Mouse (Mus musculus): ENCODE data around the gene Olfr346. TPM values are rescaled to one million over a fixed set of nuclear protein-coding genes. Genes with fewer than 3 reads are reported as not detected.

Gene Olfr346
- not detected for total RNA-seq (2021)
- long read RNA-seq, experiment 1, result 0 reads
- long read RNA-seq, experiment 2, result 0 reads

- DNase-seq, result no peak
Observed at GRCm38 (mm10) chr2:36685488-36685887, at the start of gene Olfr346. TSS of gene Olfr346 (plus strand) at chr2:36685788.

- DNase-seq, result no peak
Observed at GRCm38 (mm10) chr2:36639741-36640140, 45.8 kb upstream of the Olfr346 start, which contains the start of gene Olfr345. TSS of gene Olfr345 (plus strand) at chr2:36640041.

- DNase-seq, result no peak
Observed at GRCm38 (mm10) chr2:36731602-36732001, 46.0 kb downstream of the Olfr346 start, which contains the start of gene Olfr347. TSS of gene Olfr347 (plus strand) at chr2:36731902.

- DNase-seq, result no peak
Observed at GRCm38 (mm10) chr2:36736226-36736625, 50.6 kb downstream of the Olfr346 start.

Other genes starting within 250 kb of the Olfr346 start
- gene Olfr340, start 233.2 kb upstream of the Olfr346 start, total RNA-seq (2021), result not detected
- gene Olfr341, start 203.3 kb upstream of the Olfr346 start, total RNA-seq (2021), result not detected
- not detected for gene Olfr342, start 160.8 kb upstream of the Olfr346 start, total RNA-seq (2021)
- gene Olfr344, start 119.1 kb upstream of the Olfr346 start, total RNA-seq (2021), result not detected
- not detected for gene Olfr345, start 45.7 kb upstream of the Olfr346 start, total RNA-seq (2021)
- gene Olfr347, start 46.1 kb downstream of the Olfr346 start, total RNA-seq (2021), result not detected
- not detected for gene Olfr348, start 98.5 kb downstream of the Olfr346 start, total RNA-seq (2021)
- not detected for gene Olfr50, start 104.8 kb downstream of the Olfr346 start, total RNA-seq (2021)
- not detected for gene Olfr3, start 131.2 kb downstream of the Olfr346 start, total RNA-seq (2021)
- not detected for gene Olfr350, start 160.5 kb downstream of the Olfr346 start, total RNA-seq (2021)
- not detected for gene Olfr351, start 176.9 kb downstream of the Olfr346 start, total RNA-seq (2021)
- gene Olfr352, start 182.7 kb downstream of the Olfr346 start, total RNA-seq (2021), result not detected
- not detected for gene Olfr353, start 207.1 kb downstream of the Olfr346 start, total RNA-seq (2021)
- gene Olfr354, start 219.9 kb downstream of the Olfr346 start, total RNA-seq (2021), result not detected
- gene Olfr355, start 243.1 kb downstream of the Olfr346 start, total RNA-seq (2021), result not detected